Mouse (Mus musculus) embryonic facial prominence, embryonic 15.5 days (tissue): ENCODE measurements around the gene 2610528A11Rik. TPM values are rescaled to one million over a fixed set of nuclear protein-coding genes. Genes with fewer than 3 reads are reported as not detected.

ENCODE experiments used
- ATAC-seq: fragments of 200-750 bp; cut with Nextera tagmentation; 2 replicates; pipeline ENCODE4 v1.8.0; 2017; ENCODE audit warnings: low read depth, moderate TSS enrichment; ENCODE audit not compliant: insufficient number of reproducible peaks, low FRiP score, low TSS enrichment
- H3K27ac ChIP-seq: fragments of 300-500 bp; sonication (generic); replicated peaks from 2 replicates; pipeline ENCODE4 v1.5.1; 2015; ENCODE audit warnings: mild to moderate bottlenecking, inconsistent platforms
- H3K27me3 ChIP-seq: fragments of 300-500 bp; sonication (generic); 2 replicates; pipeline ENCODE4 v1.6.1; 2015; ENCODE audit warnings: inconsistent platforms
- H3K36me3 ChIP-seq: fragments of 300-500 bp; sonication (generic); 2 replicates; pipeline ENCODE4 v1.6.1; 2015; ENCODE audit warnings: mild to moderate bottlenecking, inconsistent platforms
- H3K4me1 ChIP-seq: fragments of 300-500 bp; sonication (generic); 2 replicates; pipeline ENCODE4 v1.6.1; 2015; ENCODE audit warnings: inconsistent platforms
- H3K4me2 ChIP-seq: fragments of 300-500 bp; sonication (generic); replicated peaks from 2 replicates; pipeline ENCODE4 v1.6.1; 2015; ENCODE audit warnings: mild to moderate bottlenecking, inconsistent platforms
- H3K4me3 ChIP-seq: fragments of 300-500 bp; sonication (generic); replicated peaks from 2 replicates; pipeline ENCODE4 v1.5.1; 2015; ENCODE audit warnings: mild to moderate bottlenecking, inconsistent platforms
- H3K9ac ChIP-seq: fragments of 300-500 bp; sonication (generic); 2 replicates; pipeline ENCODE4 v1.6.1; 2015; ENCODE audit warnings: inconsistent platforms
- H3K9me3 ChIP-seq: fragments of 300-500 bp; sonication (generic); replicated peaks from 2 replicates; pipeline ENCODE4 v1.6.1; 2016; ENCODE audit warnings: inconsistent platforms
- WGBS: fragments of 180-500 bp; shearing (Covaris S2); methylation state at CpG from one replicate; pipeline ENCODE4 v1.1.7; 2015; 5-methylcytosine and 5-hydroxymethylcytosine counted together
- polyA plus RNA-seq: library from polyadenylated mRNA; unstranded; fragments of >200 nt; fragmentation: Nextera tagmentation; extraction: Ambion mirVana; gene quantifications from 2 replicates; pipeline ENCODE4 v1.2.1, GENCODE M21; 2015

The 2610528A11Rik gene
- polyA plus RNA-seq, 1 experiment from 2014 or later: 28.6 TPM

DNA sequence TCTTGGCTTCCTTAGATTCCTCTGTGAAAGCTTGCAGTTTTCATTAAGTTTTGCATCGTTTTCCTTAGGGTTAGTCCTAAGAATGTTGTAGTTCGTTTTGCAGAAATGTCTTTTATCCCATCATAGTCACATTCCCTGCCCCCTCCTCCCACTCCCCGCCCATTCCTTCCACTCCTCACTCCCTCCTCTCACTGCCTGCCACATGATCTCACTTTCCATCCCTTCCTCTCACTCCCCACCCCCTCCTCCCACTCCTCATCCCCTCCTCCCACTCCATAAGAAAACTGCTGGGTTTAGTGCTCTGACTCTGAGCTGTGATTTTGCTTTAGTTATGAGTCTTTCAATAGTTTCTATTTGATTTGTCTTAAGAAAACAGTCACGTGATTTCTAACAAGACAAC, 30.1 kb downstream of the 2610528A11Rik start:
- Histone ChIP-seq H3K4me2 (no peak overlapping the region), H3K4me1 (no peaks in the 10 kb centered on the region), H3K9me3 (no peaks in the 10 kb centered on the region), H3K4me3 (no peak overlapping the region), H3K9ac (no peak overlapping the region), H3K27ac (no peak overlapping the region), H3K36me3 (no peaks in the 10 kb centered on the region), H3K27me3 (no peaks in the 10 kb centered on the region)
- ATAC-seq: no peak
- WGBS: 28% methylated on average over 4 of the region's 4 CpGs

GRCm38 (mm10) chr14:37080724-37081123, 33.1 kb downstream of the 2610528A11Rik start:
- Histone ChIP-seq H3K9ac (no peak overlapping the region), H3K9me3 (no peaks in the 10 kb centered on the region), H3K36me3 (no peaks in the 10 kb centered on the region), H3K27me3 (no peaks in the 10 kb centered on the region), H3K4me3 (no peak overlapping the region), H3K4me1 (no peaks in the 10 kb centered on the region), H3K27ac (no peak overlapping the region), H3K4me2 (no peak overlapping the region)
- WGBS: 79% methylated on average over 1 of the region's 1 CpGs
- ATAC-seq: no peak

DNA sequence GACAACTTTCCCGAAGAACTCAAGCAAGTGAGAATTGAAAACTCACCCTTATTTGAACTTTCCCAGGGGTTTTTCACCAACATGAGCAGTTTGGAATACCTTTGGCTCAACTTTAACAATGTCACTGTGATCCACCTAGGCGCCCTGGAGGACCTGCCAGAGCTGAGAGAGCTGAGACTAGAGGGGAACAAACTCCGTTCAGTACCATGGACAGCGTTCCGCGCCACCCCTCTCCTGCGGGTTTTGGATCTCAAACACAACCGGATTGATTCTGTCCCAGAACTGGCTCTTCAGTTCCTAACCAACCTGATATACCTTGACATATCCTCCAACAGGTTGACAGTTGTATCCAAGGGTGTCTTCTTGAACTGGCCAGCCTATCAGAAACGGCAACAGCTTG, 45.3 kb downstream of the 2610528A11Rik start:
- Histone ChIP-seq H3K36me3 (no peaks in the 10 kb centered on the region), H3K4me2 (no peak overlapping the region), H3K4me3 (no peak overlapping the region), H3K4me1 (no peaks in the 10 kb centered on the region), H3K27me3 (no peaks in the 10 kb centered on the region), H3K9ac (no peak overlapping the region), H3K27ac (no peak overlapping the region), H3K9me3 (no peaks in the 10 kb centered on the region)
- ATAC-seq: no peak
- 14% methylated on average over 9 of the region's 9 CpGs for WGBS

DNA sequence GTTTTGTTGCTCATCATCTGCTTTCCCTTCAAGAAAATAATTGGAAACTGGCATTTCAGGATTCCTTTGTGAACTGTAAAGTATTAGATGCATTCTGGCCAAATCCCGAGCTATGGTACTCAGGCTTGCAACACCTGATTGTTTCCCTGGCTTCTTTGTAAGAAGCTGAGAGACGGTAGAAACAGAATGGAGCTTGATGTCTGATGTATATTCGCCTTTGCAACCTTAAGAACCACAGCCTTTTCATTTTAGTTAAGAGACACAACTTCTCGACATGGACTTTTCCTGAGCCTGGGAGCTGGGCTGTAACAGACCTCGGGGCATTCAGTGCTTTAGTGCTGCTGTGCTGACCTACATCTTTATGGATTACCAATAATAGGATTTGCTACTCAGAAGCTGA, 46.2 kb downstream of the 2610528A11Rik start, which contains the start of gene Lrit2:
TSS of gene Lrit2 (plus strand) at position 301 of the 400 bp plus-strand sequence.
- no peaks in the 10 kb centered on the region for H3K36me3 ChIP-seq
- H3K4me1 ChIP-seq: no peaks in the 10 kb centered on the region
- H3K27ac ChIP-seq: no peak within 1 kb of the TSS
- ATAC-seq: no peak
- H3K27me3 ChIP-seq: no peaks in the 10 kb centered on the region
- no peak within 1 kb of the TSS for H3K4me2 ChIP-seq
- H3K4me3 ChIP-seq: no peak within 1 kb of the TSS
- no peaks in the 10 kb centered on the region for H3K9me3 ChIP-seq
- no peak within 1 kb of the TSS for H3K9ac ChIP-seq
- WGBS: 71% methylated on average over 5 of the region's 5 CpGs

GRCm38 (mm10) chr14:37066636-37067035, 47.2 kb downstream of the 2610528A11Rik start:
- 54% methylated on average over 2 of the region's 2 CpGs for WGBS
- no peaks in the 10 kb centered on the region for H3K9me3 ChIP-seq
- ATAC-seq: no peak

DNA sequence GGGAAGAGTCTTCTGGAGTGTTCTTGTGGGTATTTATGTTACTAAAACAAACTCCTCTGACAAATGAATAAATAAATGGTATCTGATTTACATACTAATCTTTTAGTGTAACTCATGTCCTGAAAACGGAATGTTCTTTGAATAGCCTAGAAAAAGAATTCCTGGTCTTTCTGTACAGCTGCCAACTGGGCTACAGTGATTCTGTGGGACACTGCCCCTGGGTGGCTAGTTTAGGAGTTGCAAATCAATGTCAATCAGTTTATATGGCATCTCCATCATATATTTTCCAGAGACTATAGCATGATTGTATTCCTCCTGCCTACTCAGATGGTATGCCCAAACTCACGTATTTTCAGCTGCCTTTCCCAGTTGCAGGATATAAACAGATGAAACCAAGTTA, 49.0 kb downstream of the 2610528A11Rik start:
- no peak for ATAC-seq
- Histone ChIP-seq H3K9ac (no peak overlapping the region), H3K9me3 (no peaks in the 10 kb centered on the region), H3K27me3 (no peaks in the 10 kb centered on the region), H3K4me3 (no peak overlapping the region), H3K4me2 (no peak overlapping the region), H3K36me3 (no peaks in the 10 kb centered on the region), H3K27ac (no peak overlapping the region), H3K4me1 (no peaks in the 10 kb centered on the region)
- 67% methylated on average over 2 of the region's 2 CpGs for WGBS

More at GRCm38 (mm10) chr14:37066636-37067035, 47.2 kb downstream of the 2610528A11Rik start:
- H3K27me3 ChIP-seq: no peaks in the 10 kb centered on the region
- no peak overlapping the region for H3K4me3 ChIP-seq
- no peak overlapping the region for H3K27ac ChIP-seq
- no peak overlapping the region for H3K4me2 ChIP-seq
- no peaks in the 10 kb centered on the region for H3K4me1 ChIP-seq
- H3K36me3 ChIP-seq: no peaks in the 10 kb centered on the region
- H3K9ac ChIP-seq: no peak overlapping the region

Other genes starting within 250 kb of the 2610528A11Rik start
- gene Ccser2, start 145.2 kb downstream of the 2610528A11Rik start, polyA plus RNA-seq: 45.1 and 51.3 TPM in 2 replicates
- 0.56 and 0.74 TPM in 2 replicates for gene Rgr, start 65.1 kb downstream of the 2610528A11Rik start, polyA plus RNA-seq
- gene Lrit1, start 59.2 kb downstream of the 2610528A11Rik start, polyA plus RNA-seq: not detected in 2 replicates
- gene Lrit2, start 46.1 kb downstream of the 2610528A11Rik start, polyA plus RNA-seq: not detected in 2 replicates
- 2.7 and 3.0 TPM in 2 replicates for gene Cdhr1, start 15.7 kb downstream of the 2610528A11Rik start, polyA plus RNA-seq
- gene Ghitm, start 21.2 kb upstream of the 2610528A11Rik start, polyA plus RNA-seq: 188 and 194 TPM in 2 replicates